ENCODE assay signal across 11 mouse cellular contexts in the genomic region with DNA sequence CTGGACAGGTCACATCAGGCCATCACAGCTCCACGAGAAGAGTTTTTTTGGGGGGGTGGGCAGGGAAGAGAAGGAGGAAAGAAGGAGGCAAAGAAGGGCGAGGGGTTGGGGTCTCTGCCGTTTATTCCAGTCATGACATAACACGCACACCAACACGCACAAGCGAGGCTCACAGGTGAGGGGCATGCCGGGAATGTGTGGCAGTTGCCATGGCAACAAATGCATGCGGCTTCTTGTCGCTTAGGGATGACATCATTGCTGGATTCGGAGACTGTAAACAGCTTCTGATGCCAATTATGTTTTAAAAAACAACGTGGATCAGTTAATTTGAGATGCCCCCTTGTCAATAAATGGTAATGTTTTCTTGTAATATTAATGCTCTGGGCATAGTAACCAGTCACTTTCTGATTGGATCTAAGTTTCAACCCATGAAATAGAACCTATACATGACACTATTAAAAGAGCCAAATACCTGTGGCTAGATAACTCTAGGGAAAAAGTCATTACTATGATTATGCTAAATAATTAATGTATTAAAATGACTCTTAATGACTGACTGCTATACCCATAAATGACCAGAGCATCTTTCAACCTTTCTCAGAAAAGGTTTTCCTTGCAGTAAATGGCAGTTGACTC. TPM values are rescaled to one million over a fixed set of nuclear protein-coding genes. Genes with fewer than 3 reads are reported as not detected.
DNase-seq lines count a peak whose midpoint lies in the region; ATAC-seq and TF ChIP-seq lines count a peak whose summit lies in the region.
"Had no signal": no experiment of that assay in that cellular context is flagged by ENCODE, and none has a peak within 500 bp of the region (broad histone marks: within the 10 kb centered on the region; RNA-seq: fewer than 3 reads in every experiment).

No protein-coding gene starts in this region.

- H3K27me3 ChIP-seq in neural tube, embryonic 13.5 days, result peaks cover 25% of the 10 kb centered on the region
- H3K27me3 ChIP-seq in thymus, adult 2 months (ENCODE audit: control insufficient read depth, insufficient read depth, low read length), result no peaks in the 10 kb centered on the region
- H3K27me3 ChIP-seq in kidney, embryonic 14.5 days (ENCODE audit: control insufficient read depth, insufficient read depth, low read length), result no peaks in the 10 kb centered on the region

- no peak for TF ChIP-seq POLR2A in thymus, adult 2 months (IDR thresholded peaks at IDR 0.05; ENCODE audit: control insufficient read depth, extremely low read depth, insufficient read depth, low read length, poor library complexity)

- no peak for TF ChIP-seq CTCF in thymus, adult 2 months (IDR thresholded peaks at IDR 0.05; ENCODE audit: borderline replicate concordance, control insufficient read depth, extremely low read depth, insufficient read depth, low read length, poor library complexity)

- no peak overlapping the region for H3K9ac ChIP-seq in neural tube, embryonic 13.5 days
- no peak overlapping the region for H3K9ac ChIP-seq in kidney, embryonic 14.5 days (ENCODE audit: low read depth, low read length)
- H3K9ac ChIP-seq: stomach, embryonic 15.5 days had no signal

- H3K27ac ChIP-seq in neural tube, embryonic 13.5 days (replicated peaks), result no peak overlapping the region
- no peak overlapping the region for H3K27ac ChIP-seq in thymus, adult 2 months (ENCODE audit: control insufficient read depth, insufficient read depth, low read length)
- H3K27ac ChIP-seq in kidney, embryonic 14.5 days (ENCODE audit: low read depth, low read length), result no peak overlapping the region
- H3K27ac ChIP-seq: macrophage; stomach, embryonic 15.5 days had no signal

- H3K4me3 ChIP-seq in neural tube, embryonic 13.5 days, result no peak overlapping the region
- H3K4me3 ChIP-seq in thymus, adult 2 months (ENCODE audit: control insufficient read depth, insufficient read depth, low read length), result no peak overlapping the region
- no peak overlapping the region for H3K4me3 ChIP-seq in kidney, embryonic 14.5 days (ENCODE audit: low read length)
- H3K4me3 ChIP-seq: stomach, embryonic 15.5 days had no signal

- no peak for ATAC-seq in cerebellum, adult (ENCODE audit: insufficient number of reproducible peaks, low FRiP score, low TSS enrichment)
- ATAC-seq in neural tube, embryonic 13.5 days (ENCODE audit: low read depth), result peak; percentile 87
- ATAC-seq in erythroblast, adult 5-6 weeks (replicated peaks; ENCODE audit: low FRiP score, poor library complexity, severe bottlenecking), result no peak
- ATAC-seq in kidney, embryonic 14.5 days (ENCODE audit: low FRiP score, low TSS enrichment), result no peak

- H3K4me1 ChIP-seq in neural tube, embryonic 13.5 days (replicated peaks), result no peaks in the 10 kb centered on the region
- no peaks in the 10 kb centered on the region for H3K4me1 ChIP-seq in thymus, adult 2 months (replicated peaks; ENCODE audit: control insufficient read depth, insufficient read depth, low read length)
- no peaks in the 10 kb centered on the region for H3K4me1 ChIP-seq in kidney, embryonic 14.5 days (ENCODE audit: control insufficient read depth, insufficient read depth, low read length)
- H3K4me1 ChIP-seq: stomach, embryonic 15.5 days had no signal

- 69% methylated on average over 11 of the region's 11 CpGs for WGBS in neural tube, embryonic 13.5 days
- 85% methylated on average over 11 of the region's 11 CpGs for WGBS in thymus, adult 2 months
- WGBS in kidney, embryonic 14.5 days, result 83% methylated on average over 11 of the region's 11 CpGs

- DNase-seq in cerebellum, adult 11 months, result peak; percentile 6
- peak; percentile 70 to 74 for DNase-seq in cerebellum, postnatal 14 days
- DNase-seq in layer of hippocampus, adult 8-10 months (ENCODE audit: low spot score in 2 of 2), result peak; percentile 66 to 67
- DNase-seq in thymus, adult 2 months, result no peak
- DNase-seq: kidney, adult 8-10 months had no signal

- H3K4me2 ChIP-seq in neural tube, embryonic 13.5 days, result peak overlapping the region; percentile 21
- no peak overlapping the region for H3K4me2 ChIP-seq in kidney, embryonic 14.5 days (replicated peaks; ENCODE audit: low read depth, low read length)
- H3K4me2 ChIP-seq: stomach, embryonic 15.5 days had no signal

- no peaks in the 10 kb centered on the region for H3K9me3 ChIP-seq in neural tube, embryonic 13.5 days
- no peaks in the 10 kb centered on the region for H3K9me3 ChIP-seq in kidney, embryonic 14.5 days (ENCODE audit: control insufficient read depth, low read length)
- H3K9me3 ChIP-seq: stomach, embryonic 15.5 days had no signal

- H3K36me3 ChIP-seq in neural tube, embryonic 13.5 days, result no peaks in the 10 kb centered on the region
- no peaks in the 10 kb centered on the region for H3K36me3 ChIP-seq in thymus, adult 2 months (ENCODE audit: control insufficient read depth, insufficient read depth, low read length)
- no peaks in the 10 kb centered on the region for H3K36me3 ChIP-seq in kidney, embryonic 14.5 days (ENCODE audit: control insufficient read depth, insufficient read depth, low read length)
- H3K36me3 ChIP-seq: stomach, embryonic 15.5 days had no signal

RNA-seq across cellular contexts. Expression of gene Nme8, which starts 4.0 kb away (rescaled TPM):
- total RNA-seq in layer of hippocampus, adult 8-10 months (2022), result not detected
- polyA plus RNA-seq in neural tube, embryonic 13.5 days (2015; fragmentation: Nextera tagmentation; extraction: Ambion mirVana), result not detected in 2 replicates
- not detected in 2 replicates for polyA plus RNA-seq in thymus, adult 2 months (2012; rRNA removed)
- total RNA-seq in erythroblast, adult 5-6 weeks (2015; ENCODE audit: low replicate concordance), result not detected in 2 replicates
- not detected in 2 replicates for total RNA-seq in erythroblast, adult 5-6 weeks (2017; ENCODE audit: low replicate concordance)
- not detected in 2 replicates for polyA plus RNA-seq in kidney, embryonic 14.5 days (2014; fragmentation: Nextera tagmentation; extraction: Ambion mirVana)
- polyA plus RNA-seq: macrophage; stomach, embryonic 15.5 days had no signal
